Mouse (Mus musculus) cerebellum, adult 9-11 months (tissue): ENCODE measurements around the gene Nr1h3.

Experiments
- DNase-seq: peaks from one replicate; pipeline ENCODE4 v3.0.0; 2022

The Nr1h3 gene

GRCm38 (mm10) chr2:91183711-91184405 lies 18.8 kb downstream of the Nr1h3 start, which contains the start of gene Madd:
TSS of gene Madd (minus strand) at chr2:91183837.
- DNase-seq, result peak; percentile 66

- peak; percentile 99 for DNase-seq
Measured at GRCm38 (mm10) chr2:91183148-91183513, 19.5 kb downstream of the Nr1h3 start.

GRCm38 (mm10) chr2:91182405-91183147 lies 20.1 kb downstream of the Nr1h3 start:
- DNase-seq, result peak; percentile 94

- DNase-seq, result peak; percentile 80
Measured at GRCm38 (mm10) chr2:91182016-91182404, 20.6 kb downstream of the Nr1h3 start.

- peak; percentile 64 for DNase-seq
Measured at GRCm38 (mm10) chr2:91180706-91181105, 21.9 kb downstream of the Nr1h3 start.

GRCm38 (mm10) chr2:91179825-91180224 lies 22.8 kb downstream of the Nr1h3 start:
- no peak for DNase-seq

GRCm38 (mm10) chr2:91176234-91176633 lies 26.4 kb downstream of the Nr1h3 start:
- DNase-seq, result no peak

GRCm38 (mm10) chr2:91175490-91175889 lies 27.1 kb downstream of the Nr1h3 start:
- no peak for DNase-seq

- DNase-seq, result no peak
Measured at GRCm38 (mm10) chr2:91169587-91170322, 32.9 kb downstream of the Nr1h3 start.

DNA sequence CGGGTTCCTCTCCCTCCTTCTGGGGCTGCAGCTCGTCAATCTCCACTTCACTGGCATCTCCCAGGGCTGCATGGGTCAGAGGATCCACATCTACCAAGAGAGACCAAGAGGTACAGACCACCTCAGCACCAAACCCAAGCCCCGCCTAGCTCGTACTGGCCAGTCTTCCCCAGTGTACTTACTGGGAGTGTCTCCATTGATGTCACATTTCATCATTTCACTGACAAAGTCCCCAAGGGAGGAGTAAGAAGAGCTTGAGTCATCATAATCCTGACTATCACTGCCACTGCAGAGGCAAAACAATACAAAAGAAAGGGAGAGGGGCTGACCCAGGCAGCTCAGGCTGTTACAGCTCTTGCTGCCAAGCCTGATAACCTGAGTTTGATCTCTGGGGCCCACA lies 35.0 kb downstream of the Nr1h3 start:
- DNase-seq, result no peak

DNA sequence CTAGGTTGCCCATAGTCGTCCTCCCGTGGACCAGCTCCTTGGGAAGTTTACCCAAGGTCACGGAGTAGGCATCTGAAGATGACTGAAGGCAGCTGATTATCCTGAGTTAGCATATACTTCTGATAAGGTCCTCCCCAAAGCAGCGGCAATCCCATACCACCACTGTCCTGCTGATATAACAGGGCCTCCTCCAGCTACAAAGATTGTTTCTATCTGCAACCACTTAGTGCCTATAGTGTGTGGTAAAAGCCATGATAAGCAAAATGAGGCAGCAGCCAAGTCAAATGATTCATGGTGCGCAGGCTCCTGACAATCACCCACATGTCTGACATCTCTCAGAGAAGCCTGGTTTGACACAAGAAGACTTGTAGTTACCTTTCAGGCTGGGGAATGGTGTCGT lies 37.6 kb downstream of the Nr1h3 start:
- DNase-seq, result no peak

- no peak for DNase-seq
Measured at GRCm38 (mm10) chr2:91163532-91163931, 39.1 kb downstream of the Nr1h3 start.

DNA sequence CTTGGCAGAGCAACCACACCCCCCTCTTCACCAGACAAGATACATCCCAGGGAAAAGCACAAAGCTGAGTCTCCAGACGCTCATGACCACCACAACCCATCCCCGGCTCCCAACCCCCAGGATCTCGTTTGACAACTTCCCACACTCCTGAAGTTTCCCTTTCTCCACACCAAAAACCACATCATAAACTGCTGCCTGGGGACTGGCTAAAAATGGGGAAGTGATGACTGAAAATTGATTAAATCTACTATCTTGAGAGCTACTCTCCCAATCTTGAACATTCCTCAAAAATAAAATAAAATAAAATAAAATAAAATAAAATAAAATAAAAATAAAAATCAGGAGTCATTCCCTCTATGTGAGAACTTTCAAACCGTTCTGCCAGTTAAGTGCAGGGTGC lies 39.7 kb downstream of the Nr1h3 start:
- no peak for DNase-seq

DNA sequence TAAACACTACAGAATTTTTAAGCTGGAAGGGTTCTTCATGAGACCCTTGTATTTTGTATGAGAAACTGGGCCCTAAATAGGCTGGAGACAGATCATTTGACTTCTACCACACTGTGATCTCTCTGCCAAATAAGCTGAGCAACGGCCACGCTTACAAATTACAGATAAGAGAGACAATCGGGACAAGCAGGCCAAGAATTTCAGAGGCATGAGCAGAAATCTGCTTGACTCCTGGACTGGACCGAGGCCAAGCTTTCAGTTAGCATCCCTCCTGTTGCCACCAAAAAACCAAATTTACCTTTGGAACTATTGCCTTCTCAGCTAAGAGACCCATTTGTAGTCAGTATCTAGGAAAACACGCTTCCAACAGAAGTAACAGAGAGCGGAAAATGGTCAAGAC lies 42.0 kb downstream of the Nr1h3 start:
- DNase-seq, result no peak

DNA sequence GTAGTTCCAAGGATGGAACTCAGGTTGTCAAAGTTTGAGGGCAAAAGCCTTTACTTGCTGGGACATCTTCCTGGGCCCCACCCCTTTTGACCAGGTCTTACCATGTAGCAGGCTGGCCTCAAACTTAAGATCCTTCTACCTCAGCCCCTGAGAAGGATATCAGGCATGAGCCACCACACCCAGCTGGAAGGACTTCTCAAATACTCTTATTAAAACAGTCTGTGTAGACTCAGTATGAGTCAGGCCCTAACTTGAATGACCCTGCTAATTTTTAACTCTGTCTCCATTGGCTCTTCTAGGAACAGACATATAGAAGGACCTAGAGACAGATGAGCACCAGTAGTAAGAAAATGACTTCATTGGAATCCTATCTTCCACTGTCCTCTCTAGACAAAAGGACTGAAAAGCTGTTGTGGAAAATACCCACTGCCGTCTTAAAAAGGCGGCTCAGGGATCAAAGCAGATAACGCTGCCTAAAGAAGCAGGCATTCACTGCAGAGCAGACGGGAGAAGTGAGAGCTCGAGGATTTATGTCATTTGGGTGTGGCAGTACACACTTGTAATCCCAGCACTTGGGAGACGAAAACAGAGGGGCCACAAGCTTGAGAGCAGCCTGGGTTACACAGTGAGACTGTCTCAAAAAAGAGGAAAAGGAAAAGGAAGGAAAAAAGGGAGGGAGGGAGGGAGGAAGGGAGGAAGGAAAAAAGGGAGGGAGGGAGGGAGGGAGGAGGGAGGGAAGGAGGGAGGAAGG lies 45.5 kb downstream of the Nr1h3 start:
- DNase-seq, result no peak

DNA sequence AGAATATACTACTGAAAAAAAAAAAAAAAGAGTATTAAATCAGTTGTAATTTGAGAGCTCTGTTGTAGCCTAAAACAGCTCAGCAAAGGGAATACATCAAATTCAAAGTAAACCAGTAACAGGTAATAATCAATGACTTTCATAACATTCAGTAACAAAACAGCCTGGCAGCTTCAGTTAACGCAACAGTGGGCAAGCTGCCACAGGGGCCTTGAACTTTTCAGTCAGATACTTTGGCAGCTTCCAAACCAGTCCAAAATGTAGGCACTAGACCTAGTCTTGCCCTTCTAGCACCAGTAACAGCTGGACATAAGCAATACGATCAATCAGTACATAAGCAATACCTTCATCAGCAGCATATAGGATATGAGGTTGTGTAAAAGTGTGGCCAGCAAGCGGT lies 48.5 kb downstream of the Nr1h3 start:
- no peak for DNase-seq

GRCm38 (mm10) chr2:91152885-91153377 lies 49.7 kb downstream of the Nr1h3 start:
- DNase-seq, result no peak

- DNase-seq, result no peak
Measured at GRCm38 (mm10) chr2:91151331-91151730, 51.3 kb downstream of the Nr1h3 start.

DNA sequence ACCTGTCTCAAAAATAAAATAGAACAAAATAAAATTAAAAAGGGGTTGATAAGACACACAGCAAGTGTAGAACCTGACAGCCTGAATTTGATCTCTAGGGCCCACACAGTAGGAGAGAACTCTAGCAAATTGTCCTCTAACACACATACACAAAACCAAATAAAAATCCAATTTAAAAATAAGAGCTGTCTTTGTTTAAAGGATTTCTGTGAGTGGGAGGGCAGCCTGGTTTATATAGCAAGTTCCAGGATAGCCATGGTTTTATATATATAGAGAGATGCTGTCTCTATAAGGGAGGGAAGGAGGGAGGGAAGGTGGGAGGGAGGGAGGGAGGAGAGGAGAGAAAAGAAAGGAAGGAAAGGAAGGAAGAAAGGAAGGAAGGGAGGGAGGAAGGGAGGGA lies 54.5 kb downstream of the Nr1h3 start:
- no peak for DNase-seq

DNA sequence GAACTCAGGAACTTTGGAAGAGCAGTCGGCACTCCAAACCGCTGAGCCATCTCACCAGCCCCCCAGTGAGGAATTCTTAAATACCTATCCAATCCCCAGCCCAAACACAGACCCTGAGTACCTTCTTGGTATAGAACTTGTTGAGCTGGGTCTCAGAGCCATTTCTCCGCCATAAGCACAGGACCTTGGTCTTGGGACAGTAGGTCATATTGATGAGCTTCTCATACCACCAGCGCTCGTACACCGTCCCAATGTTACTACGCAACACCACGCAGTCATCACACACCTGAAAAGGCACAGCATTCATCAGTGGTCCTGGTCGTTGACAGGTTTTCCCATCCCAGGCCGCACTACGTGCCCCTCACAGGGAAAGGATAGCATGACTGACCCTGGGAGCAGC lies 59.2 kb downstream of the Nr1h3 start:
- DNase-seq, result no peak

DNA sequence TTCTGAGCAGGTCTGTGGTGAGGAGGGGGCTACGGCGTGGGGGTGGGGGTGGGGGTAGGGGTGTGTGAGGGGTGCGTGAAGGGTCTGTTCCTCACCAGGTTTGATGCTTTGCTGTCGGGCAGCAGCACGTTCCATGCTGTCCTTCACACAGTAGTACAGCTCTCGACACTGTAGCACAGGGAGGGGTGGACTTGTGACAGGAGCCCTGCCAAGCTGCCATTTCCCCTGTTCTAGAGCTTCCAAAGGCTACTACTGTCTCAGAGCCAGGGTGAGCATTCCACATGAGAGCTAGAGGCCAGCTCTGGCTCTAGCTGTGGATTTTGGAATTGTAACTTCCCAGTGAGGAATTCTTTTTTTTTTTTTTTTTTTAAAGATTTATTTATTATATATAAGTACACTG lies 59.7 kb downstream of the Nr1h3 start:
- DNase-seq, result peak; percentile 25

- DNase-seq, result no peak
Measured at GRCm38 (mm10) chr2:91139764-91140163, 62.9 kb downstream of the Nr1h3 start.

GRCm38 (mm10) chr2:91139311-91139710 lies 63.3 kb downstream of the Nr1h3 start:
- DNase-seq, result no peak
